Mouse (Mus musculus) left cerebral cortex, adult 2 months (tissue): ENCODE data around the gene Ikzf3. TPM values are rescaled to one million over a fixed set of nuclear protein-coding genes. Genes with fewer than 3 reads are reported as not detected.

Experiments
- DNase-seq, 2 experiments: peaks; one replicate each; pipeline ENCODE4 v3.0.0; 2021 to 2022; ENCODE audit warnings: low spot score in 2 of 2, mixed read lengths in 1 of 2; ENCODE audit errors: extremely low spot score in 1 of 2
- H3K27ac ChIP-seq: fragments of 200-600 bp; 2 replicates; pipeline ENCODE4 v1.8.1; 2022
- H3K4me3 ChIP-seq: fragments of 200-600 bp; 2 replicates; pipeline ENCODE4 v1.8.1; 2022
- CTCF ChIP-seq: fragments of 200-600 bp; IDR thresholded peaks from 2 replicates; pipeline ENCODE4 v1.8.1; 2022; ENCODE audit warnings: antibody characterized with exemption, mild to moderate bottlenecking, moderate library complexity
- intact Hi-C: fragments of 180-260 bp; cut with DNase I; formaldehyde crosslinking; loops from one replicate; pipeline ENCODE4 v1.15.1; 2025
- total RNA-seq, 2 experiments: library from RNA; stranded (reverse); gene quantifications; 2 replicates each; pipeline ENCODE4 v1.2.3; 2021

The Ikzf3 gene
- total RNA-seq, 2 experiments from 2014 or later: 0.11 to 0.33 TPM

GRCm38 (mm10) chr11:98428436-98428835 lies 117.4 kb downstream of the Ikzf3 start:
- Histone ChIP-seq H3K4me3 (no peak overlapping the region), H3K27ac (no peak overlapping the region)
- no peak for DNase-seq
- intact Hi-C loops: no loop called here
- TF ChIP-seq CTCF: no peak

GRCm38 (mm10) chr11:98426592-98426991 lies 119.2 kb downstream of the Ikzf3 start:
- no peak for TF ChIP-seq CTCF
- no peak overlapping the region for H3K27ac ChIP-seq
- intact Hi-C loops: no loop called here
- no peak for DNase-seq
- H3K4me3 ChIP-seq: no peak overlapping the region

- intact Hi-C loops: no loop called here
- no peak for TF ChIP-seq CTCF
- DNase-seq: no peak
- Histone ChIP-seq H3K4me3 (no peak overlapping the region), H3K27ac (no peak overlapping the region)
Measured at GRCm38 (mm10) chr11:98418939-98419547, 126.8 kb downstream of the Ikzf3 start.

GRCm38 (mm10) chr11:98418273-98418672 lies 127.6 kb downstream of the Ikzf3 start:
- TF ChIP-seq CTCF: no peak
- no peak for DNase-seq
- no peak overlapping the region for H3K27ac ChIP-seq
- no peak overlapping the region for H3K4me3 ChIP-seq
- intact Hi-C loops: no loop called here

- intact Hi-C loops: no loop called here
- DNase-seq: no peak
- Histone ChIP-seq H3K4me3 (no peak overlapping the region), H3K27ac (no peak overlapping the region)
- no peak for TF ChIP-seq CTCF
Measured at GRCm38 (mm10) chr11:98417074-98417473, 128.8 kb downstream of the Ikzf3 start.

Other genes with a start within 250 kb of the Ikzf3 start
- gene Neurod2, start 216.4 kb downstream of the Ikzf3 start, total RNA-seq: 10 to 100 TPM; 70.2 to 76.3 TPM
- 100 to 1,000 TPM; 146 to 208 TPM for gene Ppp1r1b, start 197.6 kb downstream of the Ikzf3 start, total RNA-seq
- gene Stard3, start 187.7 kb downstream of the Ikzf3 start, total RNA-seq: 10 to 100 TPM; 35.7 to 42.4 TPM
- gene Tcap, start 162.2 kb downstream of the Ikzf3 start, total RNA-seq: 1 to 10 TPM; 8.7 to 10.0 TPM
- gene Pnmt, start 159.6 kb downstream of the Ikzf3 start, total RNA-seq: under 1 TPM in 1 of 2 experiments, not detected in 1; 0.51 TPM
- gene Pgap3, start 145.5 kb downstream of the Ikzf3 start, total RNA-seq: 10 to 100 TPM; 10.2 to 11.9 TPM
- 1 to 10 TPM; 1.8 to 1.9 TPM for gene Erbb2, start 133.6 kb downstream of the Ikzf3 start, total RNA-seq
- gene Mien1, start 107.0 kb downstream of the Ikzf3 start, total RNA-seq: 100 to 1,000 TPM; 100 to 106 TPM
- gene Grb7, start 99.6 kb downstream of the Ikzf3 start, total RNA-seq: 1 to 10 TPM; 2.0 to 2.5 TPM
- not detected for gene Zpbp2, start 5.1 kb upstream of the Ikzf3 start, total RNA-seq
- gene Ormdl3, start 41.3 kb upstream of the Ikzf3 start, total RNA-seq: 10 to 100 TPM; 45.9 to 47.9 TPM
- not detected for gene Lrrc3c, start 52.3 kb upstream of the Ikzf3 start, total RNA-seq
- gene Gm12355, start 79.6 kb upstream of the Ikzf3 start, total RNA-seq: 10 to 100 TPM in 1 of 2 experiments, 1 to 10 TPM in 1; 8.8 to 12.1 TPM
- under 1 TPM; 0.23 to 0.27 TPM for gene Gsdma3, start 80.3 kb upstream of the Ikzf3 start, total RNA-seq
- not detected for gene Gsdma2, start 100.7 kb upstream of the Ikzf3 start, total RNA-seq
- not detected for gene Gsdma, start 118.3 kb upstream of the Ikzf3 start, total RNA-seq
- gene Psmd3, start 136.5 kb upstream of the Ikzf3 start, total RNA-seq: 100 to 1,000 TPM; 132 TPM
- gene Csf3, start 155.2 kb upstream of the Ikzf3 start, total RNA-seq: not detected
- 100 to 1,000 TPM; 126 to 134 TPM for gene Med24, start 183.4 kb upstream of the Ikzf3 start, total RNA-seq
- gene Thra, start 194.6 kb upstream of the Ikzf3 start, total RNA-seq: 100 to 1,000 TPM; 730 to 768 TPM
- gene Nr1d1, start 229.3 kb upstream of the Ikzf3 start, total RNA-seq: 100 to 1,000 TPM in 1 of 2 experiments, 10 to 100 TPM in 1; 91.9 to 153 TPM
- 100 to 1,000 TPM; 178 to 192 TPM for gene Msl1, start 249.5 kb upstream of the Ikzf3 start, total RNA-seq